Mouse (Mus musculus) hindbrain, embryonic 16.5 days (tissue): ENCODE measurements around the gene Ppp3r2. TPM values are rescaled to one million over a fixed set of nuclear protein-coding genes. Genes with fewer than 3 reads are reported as not detected.

Experiments
- polyA plus RNA-seq: library from polyadenylated mRNA; unstranded; fragments of >200 nt; fragmentation: Nextera tagmentation; extraction: Ambion mirVana; gene quantifications from 2 replicates; pipeline ENCODE4 v1.2.1, GENCODE M21; 2015

Ppp3r2 gene
- polyA plus RNA-seq, 1 experiment from 2014 or later, result 0.53 TPM

Other genes starting within 250 kb of the Ppp3r2 start
- not detected in 2 replicates for gene Acnat1, start 208.1 kb downstream of the Ppp3r2 start, polyA plus RNA-seq
- gene Baat, start 175.5 kb downstream of the Ppp3r2 start, polyA plus RNA-seq, result not detected in 2 replicates
- 74.3 and 76.5 TPM in 2 replicates for gene Mrpl50, start 160.9 kb downstream of the Ppp3r2 start, polyA plus RNA-seq
- 12.2 and 12.4 TPM in 2 replicates for gene Zfp189, start 160.8 kb downstream of the Ppp3r2 start, polyA plus RNA-seq
- 0.26 and 0.60 TPM in 2 replicates for gene Aldob, start 132.5 kb downstream of the Ppp3r2 start, polyA plus RNA-seq
- gene Tmem246, start 84.1 kb downstream of the Ppp3r2 start, polyA plus RNA-seq, result 142 and 156 TPM in 2 replicates
- gene Rnf20, start 50.0 kb downstream of the Ppp3r2 start, polyA plus RNA-seq, result 41.8 and 41.9 TPM in 2 replicates
- 25.4 and 25.6 TPM in 2 replicates for gene Grin3a, start 163.7 kb upstream of the Ppp3r2 start, polyA plus RNA-seq